Mouse (Mus musculus) inflammation-experienced regulatory T-cells, adult 6 months (primary cell): ENCODE measurements around the gene Rhox8. TPM values are rescaled to one million over a fixed set of nuclear protein-coding genes. Genes with fewer than 3 reads are reported as not detected.
"Not testable (repeated sequence)": the region's sequence is repeated elsewhere in the genome, so short reads cannot be mapped to it uniquely, and the experiment has no call there.

Source experiments
- ATAC-seq: one replicate; pipeline ENCODE4 v1.8.0; 2017
- polyA plus RNA-seq, 3 experiments: library from polyadenylated mRNA; unstranded; fragments of 100-300 nt; shearing (Covaris generic); gene quantifications; one replicate each; pipeline ENCODE4 v1.2.1; 2017

Rhox8 gene
- under 1 TPM in 2 of 3 experiments, not detected in 1; 0.28 to 0.30 TPM for polyA plus RNA-seq

- no peak for ATAC-seq
Observed at GRCm38 (mm10) chrX:37878844-37879243, at the start of gene Rhox8. TSS of gene Rhox8 (minus strand) at chrX:37878944.

GRCm38 (mm10) chrX:37916311-37916710 is 37.6 kb upstream of the Rhox8 start:
- no peak for ATAC-seq

GRCm38 (mm10) chrX:37908581-37908980 is 29.8 kb upstream of the Rhox8 start:
- no peak for ATAC-seq

GRCm38 (mm10) chrX:37903727-37904126 is 25.0 kb upstream of the Rhox8 start:
- no peak for ATAC-seq

- not testable (repeated sequence) for ATAC-seq
Observed at GRCm38 (mm10) chrX:37901670-37902069, 22.9 kb upstream of the Rhox8 start, which contains the start of gene Rhox9. TSS of gene Rhox9 (minus strand) at chrX:37901770.

- ATAC-seq: not testable (repeated sequence)
Observed at GRCm38 (mm10) chrX:37897132-37897531, 18.4 kb upstream of the Rhox8 start, which contains the start of gene Rhox7b. TSS of gene Rhox7b (minus strand) at chrX:37897232.

- no peak for ATAC-seq
Observed at GRCm38 (mm10) chrX:37871641-37872040, 7.1 kb downstream of the Rhox8 start.

- ATAC-seq: not testable (repeated sequence)
Observed at GRCm38 (mm10) chrX:37831386-37831785, 47.4 kb downstream of the Rhox8 start, which contains the start of gene Rhox7a. TSS of gene Rhox7a (plus strand) at chrX:37831686.

GRCm38 (mm10) chrX:37826610-37827009 is 52.1 kb downstream of the Rhox8 start, which contains the start of gene Rhox6:
TSS of gene Rhox6 (plus strand) at chrX:37826910.
- ATAC-seq: not testable (repeated sequence)

Other genes with a start within 250 kb of the Rhox8 start
- not detected for gene Rhox2g, start 235.5 kb downstream of the Rhox8 start, polyA plus RNA-seq
- not detected for gene Rhox4g, start 227.6 kb downstream of the Rhox8 start, polyA plus RNA-seq
- not detected for gene Rhox3h, start 210.2 kb downstream of the Rhox8 start, polyA plus RNA-seq
- not detected for gene Rhox2h, start 205.7 kb downstream of the Rhox8 start, polyA plus RNA-seq
- not detected for gene Rhox5, start 74.1 kb downstream of the Rhox8 start, polyA plus RNA-seq
- gene Rhox6, start 52.0 kb downstream of the Rhox8 start, polyA plus RNA-seq: not detected
- not detected for gene Rhox7a, start 47.3 kb downstream of the Rhox8 start, polyA plus RNA-seq
- gene Rhox7b, start 18.3 kb upstream of the Rhox8 start, polyA plus RNA-seq: not detected
- gene Rhox9, start 22.8 kb upstream of the Rhox8 start, polyA plus RNA-seq: not detected
- gene Btg1-ps1, start 139.9 kb upstream of the Rhox8 start, polyA plus RNA-seq: not detected
- gene Btg1-ps2, start 164.2 kb upstream of the Rhox8 start, polyA plus RNA-seq: not detected
- gene Rhox10, start 187.5 kb upstream of the Rhox8 start, polyA plus RNA-seq: not detected
- not detected for gene Rhox11, start 206.2 kb upstream of the Rhox8 start, polyA plus RNA-seq
- not detected for gene Rhox12, start 232.0 kb upstream of the Rhox8 start, polyA plus RNA-seq
- not detected for gene Rhox13, start 242.3 kb upstream of the Rhox8 start, polyA plus RNA-seq